Mouse (Mus musculus) granulocyte monocyte progenitor cell, adult 5-6 weeks (primary cell): ENCODE results near the gene 2010111I01Rik. TPM values are rescaled to one million over a fixed set of nuclear protein-coding genes. Genes with fewer than 3 reads are reported as not detected.

Experiments
- ATAC-seq: replicated peaks from 2 replicates; pipeline ENCODE4 v1.8.0; 2016; ENCODE audit warnings: mild to moderate bottlenecking, moderate TSS enrichment, inconsistent platforms; ENCODE audit not compliant: poor library complexity, severe bottlenecking
- total RNA-seq, 2 experiments: library from RNA; stranded (forward) in 1 of 2; stranded (reverse) in 1 of 2; fragments of 200-712, 200-1000 nt in 1 of 2; fragments of >200 nt in 1 of 2; fragmentation: Nextera tagmentation in 1 of 2; gene quantifications; 2 replicates each; pipeline ENCODE4 v1.2.3; 2014 to 2017

2010111I01Rik gene
- total RNA-seq, 2 experiments from 2014 or later, result 61.9 to 86.8 TPM

DNA sequence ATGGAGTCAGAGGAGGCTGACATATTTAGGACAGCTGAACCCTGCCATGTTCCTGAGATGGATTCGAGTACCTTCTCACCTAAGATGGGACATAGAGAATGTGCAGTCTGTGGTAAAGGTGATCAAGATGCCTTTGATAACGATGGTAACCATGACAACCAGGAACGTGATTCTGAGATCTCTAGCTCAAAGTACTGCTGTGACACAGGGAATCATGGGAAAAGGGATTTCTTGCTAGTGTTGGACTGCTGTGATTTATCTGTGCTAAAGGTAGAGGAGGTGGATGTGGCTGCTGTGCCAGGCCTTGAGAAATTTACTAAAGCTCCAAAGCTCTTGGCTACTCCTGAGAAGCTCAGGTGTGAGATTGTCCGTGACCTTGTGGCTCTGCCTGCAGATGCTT is 50.7 kb downstream of the 2010111I01Rik start:
- ATAC-seq, result no peak

DNA sequence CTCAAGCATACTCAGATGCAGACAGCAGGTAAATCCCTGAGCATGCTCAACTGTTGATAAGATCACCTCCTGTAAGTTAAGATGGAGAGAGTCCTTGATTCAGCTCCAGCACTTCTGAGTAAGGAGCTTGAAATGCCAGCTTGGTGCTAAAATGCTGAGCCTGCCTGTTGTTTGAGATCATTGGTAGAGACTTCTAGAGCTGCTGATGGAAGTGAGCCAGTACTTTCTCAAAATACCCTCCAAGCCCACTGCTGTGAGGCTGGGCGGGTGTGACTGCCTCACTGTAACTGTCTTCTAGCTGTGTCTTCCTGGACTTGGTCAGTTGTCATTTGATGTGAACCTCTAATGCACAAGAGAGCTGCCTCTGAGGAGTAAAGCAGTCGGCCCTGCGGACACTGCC is 51.4 kb downstream of the 2010111I01Rik start:
- ATAC-seq, result no peak

DNA sequence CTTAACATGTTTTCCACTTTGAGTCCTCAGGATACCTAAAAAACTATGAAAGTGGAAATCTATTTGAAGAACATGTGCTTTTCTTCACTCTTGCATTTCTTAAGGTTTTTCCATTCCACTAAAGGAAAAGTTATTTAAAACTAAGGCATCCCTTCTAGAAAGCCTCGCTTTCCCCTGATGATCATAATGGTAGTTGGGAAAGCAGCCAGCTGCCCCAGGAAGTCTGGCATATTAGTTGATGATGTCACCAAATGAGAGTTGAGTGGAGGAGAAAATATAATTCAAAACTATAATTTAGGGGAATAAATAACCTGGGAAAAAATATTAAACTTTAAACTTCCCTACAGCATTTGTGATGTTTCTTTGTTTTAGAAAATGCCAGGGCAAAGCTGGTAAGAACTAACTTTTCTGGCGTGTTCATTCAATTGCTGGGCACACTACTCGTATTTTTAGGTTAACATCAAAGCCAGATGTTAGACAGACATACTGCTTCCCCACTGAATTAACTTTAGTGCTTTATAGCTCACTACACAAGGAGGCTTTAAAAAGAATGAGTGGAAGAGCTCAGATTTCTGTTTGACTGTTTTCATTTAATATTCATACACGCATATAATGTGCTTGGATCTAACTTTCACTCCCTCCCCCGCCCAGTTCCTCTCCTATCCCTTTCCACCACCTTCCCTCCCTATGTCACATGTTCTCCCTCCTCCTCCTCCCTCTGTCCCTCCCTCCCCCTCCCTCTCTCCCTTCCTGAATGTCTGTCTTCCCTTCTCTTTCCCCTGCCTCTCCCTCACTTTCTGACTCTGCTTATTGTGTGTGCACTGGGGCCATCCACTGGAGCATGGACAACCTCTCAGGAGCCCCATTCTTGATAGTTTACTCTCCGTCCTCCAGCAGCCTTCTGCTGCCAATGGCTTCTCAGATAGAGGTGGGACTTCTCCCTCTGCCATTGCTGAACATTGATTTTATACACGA is 58.8 kb downstream of the 2010111I01Rik start:
- ATAC-seq, result no peak

DNA sequence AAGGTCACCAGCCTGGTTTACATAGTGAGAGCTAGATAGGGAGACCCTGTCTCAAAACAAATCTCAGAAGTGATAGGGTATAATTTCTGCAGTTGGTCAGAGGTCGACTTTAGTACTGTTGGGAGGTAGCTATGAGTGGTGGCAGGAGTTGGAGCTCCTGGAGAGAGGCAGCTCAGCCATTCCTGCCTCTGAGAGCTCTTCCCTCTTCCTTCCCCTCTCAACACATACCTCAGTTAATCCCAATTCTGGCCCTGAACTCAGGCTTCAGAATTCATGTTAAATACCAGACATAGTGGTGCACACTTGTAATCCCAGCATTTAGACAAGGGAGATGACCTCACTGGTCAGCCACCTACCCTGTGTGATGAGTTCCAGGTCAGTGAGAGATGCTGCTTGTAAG is 65.3 kb downstream of the 2010111I01Rik start:
- ATAC-seq, result no peak

DNA sequence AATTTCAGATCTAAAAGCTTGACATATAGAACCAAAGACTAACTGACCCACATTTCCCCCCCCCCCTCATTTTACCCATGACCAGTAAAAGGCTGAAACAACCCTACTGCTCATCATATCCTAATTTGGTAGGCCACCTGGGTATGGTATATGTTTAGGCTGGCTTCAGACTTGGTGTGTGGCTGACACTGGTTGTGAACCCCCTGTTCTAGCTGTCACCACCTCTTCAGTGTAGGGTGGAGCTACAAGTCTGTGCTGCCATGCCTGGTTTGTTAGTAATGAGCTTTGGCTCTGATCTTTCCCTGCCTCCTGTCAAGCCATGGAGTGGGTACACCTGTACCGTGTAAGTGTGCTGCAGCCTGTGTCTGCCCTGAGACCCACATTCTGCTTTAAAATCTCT is 66.6 kb downstream of the 2010111I01Rik start:
- ATAC-seq, result no peak

DNA sequence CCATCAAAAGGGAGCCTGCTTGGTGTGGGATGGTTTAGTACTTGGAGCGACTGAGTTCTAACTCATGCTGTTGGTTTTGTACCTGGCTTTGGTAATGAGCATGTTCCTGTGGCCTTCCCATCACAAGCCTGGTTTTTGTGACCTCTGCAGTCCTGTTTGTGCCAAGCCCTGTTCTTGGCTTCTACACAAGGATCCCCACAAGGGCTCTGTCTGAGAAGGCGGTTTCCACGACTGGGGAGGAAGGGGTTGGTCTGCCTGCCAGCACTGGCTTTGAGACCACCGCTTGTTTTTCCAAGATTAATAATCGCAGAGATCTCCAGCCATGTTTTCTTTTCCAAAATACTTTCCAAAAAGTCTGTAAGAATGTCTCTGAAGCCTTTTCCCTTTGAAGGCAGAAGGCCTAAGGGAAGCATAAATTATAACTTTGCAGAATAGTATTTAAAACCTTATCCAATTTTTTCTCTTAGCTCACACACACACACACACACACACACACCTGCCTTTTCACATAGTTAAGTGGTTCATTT is 67.7 kb downstream of the 2010111I01Rik start:
- no peak for ATAC-seq

DNA sequence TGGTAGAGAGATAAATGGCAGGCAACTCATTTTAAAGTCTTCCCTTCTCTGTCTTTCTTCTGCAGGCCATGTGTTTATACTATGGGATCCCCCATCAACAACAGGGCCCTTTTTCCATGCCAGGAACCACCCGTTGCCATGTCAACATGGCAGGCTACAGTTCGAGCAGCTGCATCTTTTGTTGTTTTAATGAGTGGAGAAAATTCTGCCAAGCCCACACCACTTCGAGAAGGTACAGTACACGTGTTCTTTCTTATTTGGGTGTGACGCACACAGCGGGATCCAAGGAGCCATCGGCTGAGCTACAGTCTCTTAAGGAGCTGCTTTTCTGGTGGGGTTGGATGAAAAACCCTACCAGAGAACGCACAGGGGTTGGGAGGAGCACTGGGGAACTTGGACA is 68.3 kb downstream of the 2010111I01Rik start:
- ATAC-seq, result no peak

DNA sequence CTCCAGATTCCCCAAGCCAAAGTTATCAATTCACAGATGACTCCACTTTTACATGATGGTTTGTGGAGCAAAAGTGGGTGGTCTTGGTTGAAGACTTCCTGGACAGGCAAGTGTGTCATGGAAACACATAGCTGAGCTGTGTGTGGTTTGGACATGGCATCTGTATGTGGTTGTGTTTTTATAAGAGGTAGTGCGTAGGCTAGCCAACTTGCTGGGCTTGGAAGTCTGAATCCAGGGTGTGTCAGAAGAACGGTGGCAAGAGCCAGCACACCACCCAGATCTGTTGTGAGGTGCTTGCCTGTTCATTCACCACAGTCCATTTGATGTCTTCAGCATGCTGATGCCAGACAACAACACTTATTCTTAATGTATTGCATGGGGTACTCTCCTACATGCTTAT is 68.7 kb downstream of the 2010111I01Rik start:
- ATAC-seq, result no peak

DNA sequence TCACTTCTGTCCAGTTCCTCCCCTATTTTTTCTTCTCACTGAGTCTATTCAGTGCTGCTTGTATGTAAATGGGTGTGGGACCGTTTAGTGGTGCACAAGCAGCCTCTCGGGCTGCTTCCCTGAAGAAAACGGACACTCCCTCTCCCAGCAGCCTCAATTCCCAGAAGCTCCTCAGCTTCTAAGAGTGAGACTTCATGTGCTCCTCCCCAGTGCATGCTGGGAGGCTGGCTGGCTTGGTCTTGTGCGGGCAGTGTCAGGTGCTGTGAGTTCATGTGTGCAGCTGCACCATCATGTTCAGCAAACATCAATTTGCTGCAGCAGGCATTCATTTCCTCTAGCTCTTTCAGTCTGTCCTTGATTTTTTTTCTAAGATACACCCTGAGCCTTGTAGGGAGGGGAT is 70.0 kb downstream of the 2010111I01Rik start:
- no peak for ATAC-seq

DNA sequence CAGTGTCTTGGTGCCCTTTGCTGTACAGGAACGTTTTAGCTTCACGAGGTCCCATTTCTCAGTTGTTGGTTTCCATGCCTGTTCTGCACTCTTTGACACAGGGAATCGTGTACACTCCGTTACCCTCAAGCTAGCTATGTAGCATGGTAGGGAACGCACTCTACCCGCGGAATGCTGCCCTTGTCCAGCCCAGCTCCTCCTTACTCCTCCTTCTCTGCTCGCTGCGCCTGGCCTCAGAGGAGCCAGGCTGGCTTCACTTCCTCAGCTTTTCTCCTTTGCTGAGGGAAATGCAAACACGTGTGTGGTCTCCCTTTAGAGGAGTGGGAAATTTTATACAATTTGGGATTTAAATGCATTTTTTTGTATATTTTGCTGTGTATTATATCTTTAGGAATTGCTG is 73.2 kb downstream of the 2010111I01Rik start:
- ATAC-seq, result 0 out of 2 replicates have a peak, but pooled peaks have one; percentile 17

DNA sequence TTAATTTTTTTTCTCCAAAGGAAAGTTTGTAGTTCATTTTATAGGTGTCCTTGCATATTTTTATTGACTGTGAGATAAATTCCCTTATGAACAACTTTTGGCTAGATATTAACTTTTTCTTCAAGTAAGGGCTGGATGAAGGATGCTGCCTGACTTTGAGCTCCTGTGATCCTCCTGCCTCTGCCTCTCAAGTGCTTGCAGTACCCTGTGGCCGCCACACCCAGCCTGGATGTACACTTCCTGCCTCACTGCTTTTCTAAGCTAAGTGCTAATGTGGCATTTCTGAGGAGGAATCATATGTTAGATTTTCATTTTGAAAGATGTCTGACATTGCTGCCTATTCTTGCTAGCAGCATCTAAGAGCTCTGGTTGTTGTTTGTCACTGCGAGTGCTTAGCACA is 73.7 kb downstream of the 2010111I01Rik start:
- peak; percentile 54; the same call in 1 of the 2 replicates for ATAC-seq

DNA sequence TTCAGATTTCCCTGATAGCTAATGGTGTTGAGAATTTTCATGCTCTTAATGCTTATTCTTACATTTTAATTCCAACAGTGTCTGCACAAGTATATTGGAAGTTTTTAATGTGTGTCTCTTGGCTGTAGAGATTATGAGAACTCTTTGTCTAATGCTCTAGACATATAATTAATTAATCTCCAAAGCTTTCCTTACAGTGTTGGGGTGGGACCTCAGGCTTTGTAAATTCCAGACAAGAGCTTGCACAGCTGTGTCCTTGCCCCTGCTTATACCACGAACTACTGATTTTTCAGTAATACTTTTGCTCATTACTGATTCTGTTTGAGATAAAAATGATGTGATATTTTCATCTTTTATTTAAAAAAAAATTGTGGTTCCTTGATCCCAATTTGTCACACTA is 74.2 kb downstream of the 2010111I01Rik start:
- no peak for ATAC-seq

DNA sequence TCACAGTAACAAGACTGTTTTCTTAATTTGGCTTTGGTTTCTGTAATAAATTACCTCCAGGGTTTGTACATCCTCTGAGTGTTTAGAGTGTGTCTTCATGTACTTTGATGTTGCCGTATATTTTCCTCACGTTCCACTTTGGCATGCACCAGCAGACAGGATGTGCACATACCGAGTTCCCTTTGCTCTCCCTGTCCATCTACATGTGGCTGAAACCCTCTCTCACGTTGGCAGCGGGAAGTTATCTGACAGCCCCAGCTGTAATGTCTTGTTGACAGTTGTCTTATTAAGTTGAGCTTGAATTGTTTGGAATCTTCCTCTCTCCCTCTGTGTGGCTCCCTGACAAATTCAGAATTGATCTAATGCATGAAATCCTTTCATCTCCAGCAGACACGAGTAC is 74.6 kb downstream of the 2010111I01Rik start:
- ATAC-seq, result peak; percentile 40; the same call in 1 of the 2 replicates

DNA sequence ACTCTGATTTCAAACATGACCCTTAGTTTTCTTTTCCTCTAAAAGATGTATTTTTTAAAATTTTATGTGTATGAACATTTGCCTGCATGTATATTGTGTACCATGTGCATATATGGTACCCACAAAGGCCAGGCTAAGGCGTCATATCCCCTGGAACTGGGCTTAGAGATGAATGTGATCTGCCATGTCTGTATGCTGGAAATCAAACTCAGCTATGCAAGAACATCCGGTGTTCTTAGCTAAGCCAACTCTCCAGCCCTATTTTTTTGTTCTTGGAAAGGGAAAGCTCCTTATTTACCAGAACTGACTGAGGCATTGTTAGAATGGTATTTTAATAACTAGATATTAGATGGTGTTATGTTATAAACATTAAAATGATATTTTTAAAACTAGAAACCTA is 75.2 kb downstream of the 2010111I01Rik start:
- ATAC-seq, result no peak

DNA sequence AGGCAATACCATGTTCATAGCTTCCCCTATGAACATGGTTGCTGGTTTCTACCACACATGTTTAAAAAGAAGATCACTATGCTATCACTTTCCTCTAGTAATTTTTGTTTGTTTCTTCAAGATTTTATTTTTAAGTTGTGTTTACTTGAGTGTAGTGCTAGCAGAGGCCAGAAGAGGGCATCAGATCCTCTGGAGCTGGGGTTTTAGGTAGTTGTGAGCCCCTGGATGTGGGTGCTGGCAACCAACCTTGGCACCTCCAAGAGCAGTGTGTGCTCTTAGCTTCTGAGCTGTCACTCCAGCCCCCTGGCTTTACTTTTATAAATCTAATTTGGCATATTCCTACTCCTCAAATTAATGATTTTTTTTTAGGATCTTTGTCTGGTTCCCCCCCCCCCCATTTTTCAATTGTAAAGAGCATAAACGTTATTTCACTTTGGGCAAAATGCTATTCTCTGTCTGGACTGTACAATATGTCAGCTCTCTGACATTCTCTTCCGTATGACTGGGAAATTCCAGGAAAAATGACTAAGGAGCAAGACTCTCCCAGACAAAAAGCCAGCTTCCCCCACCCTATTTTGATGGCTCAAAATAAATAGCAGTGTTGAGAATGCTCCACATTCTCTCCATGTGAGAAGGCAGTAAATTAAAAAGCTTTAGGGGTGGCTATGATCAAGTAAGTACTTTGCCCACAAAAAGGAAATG is 81.0 kb downstream of the 2010111I01Rik start:
- ATAC-seq, result no peak

DNA sequence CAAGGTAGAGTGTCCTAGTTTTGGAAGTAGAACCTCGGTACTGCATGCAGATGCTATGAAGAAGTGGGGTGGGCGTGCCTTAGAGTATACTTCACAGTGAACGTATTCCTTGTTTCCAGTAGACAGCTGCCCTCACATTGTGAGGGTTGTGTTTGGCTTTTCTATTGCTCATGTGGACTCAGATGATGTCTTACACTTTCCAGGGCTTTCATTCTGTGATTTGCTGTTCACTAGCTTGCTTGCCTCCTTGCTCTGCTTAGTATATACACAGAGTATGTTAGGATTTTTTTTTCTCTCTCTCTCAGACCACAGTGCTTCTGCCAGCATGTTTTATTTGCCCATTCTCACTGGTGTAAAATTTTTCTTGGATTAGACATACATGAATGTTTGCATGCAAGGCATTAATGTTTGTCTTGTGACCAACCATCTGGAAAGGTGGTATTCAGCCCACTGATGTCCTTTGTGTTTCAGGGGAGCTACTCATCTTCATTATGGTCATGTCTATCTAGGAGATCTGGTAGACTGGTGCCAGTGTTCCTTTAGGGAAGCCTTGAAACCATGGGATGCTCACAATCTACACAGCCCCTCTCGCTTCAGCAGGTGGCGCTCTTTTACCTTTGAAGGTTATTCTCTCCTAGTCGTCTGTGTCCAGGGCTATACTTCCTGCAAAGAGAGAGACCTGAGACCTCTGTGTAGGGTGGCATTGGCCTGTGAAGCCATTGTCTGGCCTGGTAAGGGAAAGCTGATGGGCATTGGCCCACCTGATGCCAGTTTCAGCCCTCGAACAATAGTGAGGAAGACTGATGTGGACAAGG is 81.7 kb downstream of the 2010111I01Rik start:
- ATAC-seq, result peak; percentile 80

DNA sequence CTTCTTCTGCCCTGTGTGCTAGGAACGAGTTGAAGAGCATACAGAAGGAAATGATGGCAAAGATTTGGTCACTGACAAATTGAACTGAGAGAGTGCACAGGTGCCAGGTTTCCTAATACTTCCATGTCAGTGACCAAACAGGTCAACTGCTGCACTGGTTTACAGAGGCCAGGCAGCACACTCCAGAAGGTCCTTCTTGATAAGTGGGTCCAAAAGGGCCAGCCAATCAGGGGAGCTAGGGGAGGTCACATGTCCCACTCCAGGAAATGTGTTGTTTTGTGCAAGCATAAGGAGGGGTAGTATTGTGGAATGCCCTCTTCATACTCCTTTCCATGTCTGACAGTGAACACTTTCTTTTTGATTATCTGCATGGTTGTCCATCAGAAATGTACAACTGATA is 99.0 kb downstream of the 2010111I01Rik start:
- 0 out of 2 replicates have a peak, but pooled peaks have one; percentile 20 for ATAC-seq

DNA sequence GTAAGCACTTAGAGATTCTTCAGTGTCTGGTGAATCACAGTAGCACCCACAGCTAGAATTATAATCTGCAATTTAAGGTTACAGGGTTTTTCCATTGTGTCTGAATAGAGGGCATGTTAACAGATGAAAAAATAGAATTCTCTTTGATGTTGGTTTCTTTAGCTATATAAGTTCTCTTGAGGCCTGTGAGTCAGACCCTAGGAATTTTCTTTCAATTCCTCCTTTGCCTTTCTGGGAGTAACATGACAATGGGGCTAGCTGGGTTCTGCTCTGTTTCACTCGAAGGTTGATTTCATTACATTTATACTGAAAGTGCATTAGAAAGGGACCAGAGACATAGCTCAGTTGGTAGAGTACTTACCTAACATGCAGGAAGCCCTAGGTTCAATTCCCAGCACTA is 101.9 kb downstream of the 2010111I01Rik start:
- ATAC-seq, result no peak

DNA sequence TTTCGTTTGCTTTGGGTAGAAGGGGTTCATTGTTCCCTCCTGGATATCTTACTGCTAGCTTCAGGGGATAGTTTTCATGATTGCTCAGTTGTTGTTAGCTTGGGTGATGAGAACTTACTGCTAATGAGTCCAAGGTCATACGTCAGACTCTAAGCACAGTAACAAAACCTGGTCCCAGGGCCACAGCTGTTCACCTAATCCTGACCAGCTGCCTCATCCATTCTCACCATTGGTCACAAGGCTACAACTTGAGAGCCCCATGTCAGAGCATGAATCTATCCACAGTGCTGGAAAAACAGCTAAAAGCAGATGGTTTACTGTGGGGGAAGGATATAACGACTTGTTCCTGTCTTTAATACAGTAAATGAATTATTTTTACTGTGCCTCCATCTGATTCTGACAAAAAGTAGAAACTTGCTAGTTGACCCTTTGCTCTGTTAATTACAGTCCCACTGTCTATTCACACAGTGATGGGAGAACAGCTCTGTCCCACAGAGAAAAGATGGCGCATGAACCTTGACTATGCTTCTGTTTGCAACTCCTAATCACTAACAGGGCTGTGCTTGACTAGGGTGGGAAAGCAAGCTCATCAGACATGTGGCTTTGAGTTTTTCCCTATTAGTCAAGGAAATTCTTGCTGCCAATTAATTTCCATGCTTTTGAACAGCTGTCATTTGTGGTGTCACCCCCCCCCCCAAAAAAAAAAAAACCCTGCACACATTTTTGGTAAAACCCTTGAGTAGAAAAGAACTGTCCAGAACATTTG is 103.9 kb downstream of the 2010111I01Rik start:
- ATAC-seq, result no peak

DNA sequence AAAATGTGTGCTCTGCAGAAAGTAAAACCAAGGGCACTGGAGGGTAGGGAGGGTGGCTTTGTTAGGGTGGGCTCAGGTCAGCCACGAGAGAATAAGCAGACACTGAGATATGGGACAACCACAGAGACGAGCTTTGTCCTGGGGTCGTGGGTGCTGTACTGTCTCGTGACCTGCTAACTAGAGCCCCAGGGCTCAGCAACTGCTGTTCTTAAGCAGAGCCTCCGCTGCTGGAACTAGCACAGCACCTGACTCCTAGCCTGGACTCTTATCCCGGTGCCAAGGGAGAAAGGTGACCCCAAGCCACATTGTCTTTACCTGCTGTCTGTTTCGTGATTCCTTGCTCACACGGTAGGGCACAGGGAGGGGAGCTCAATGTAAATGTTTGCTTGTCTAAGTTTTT is 107.2 kb downstream of the 2010111I01Rik start:
- no peak for ATAC-seq
